Mouse (Mus musculus): ENCODE data around the gene Ric8a.

DNA sequence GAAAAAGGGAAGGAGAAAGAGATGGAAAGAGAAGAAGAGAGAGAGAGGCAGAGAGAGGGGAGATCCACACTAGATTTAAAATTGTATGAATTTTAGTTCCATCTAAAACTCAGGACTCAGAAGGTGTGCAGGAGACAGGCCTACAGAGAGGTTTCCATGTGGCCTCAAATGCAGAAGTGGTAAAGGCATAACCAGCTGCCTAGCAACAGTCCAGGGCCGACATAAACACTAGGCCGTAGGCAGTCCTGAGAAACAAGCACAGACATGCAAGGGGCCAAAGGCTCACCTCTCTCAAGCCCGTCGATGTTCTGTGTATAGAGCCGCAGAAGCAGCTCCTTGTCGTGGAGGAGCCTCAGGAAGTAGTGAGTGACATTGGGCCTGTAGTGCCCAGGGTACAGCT, 20.6 kb downstream of the Ric8a start:
- TF ChIP-seq POLR2A (IDR thresholded peaks at IDR 0.05; ENCODE audit: extremely low read depth, insufficient read depth, low read length), result no peak
- no peak for TF ChIP-seq CTCF (IDR thresholded peaks at IDR 0.05; ENCODE audit: extremely low read depth, insufficient read depth, low read length)
